Mouse (Mus musculus) intestine, embryonic 16.5 days (tissue): ENCODE data around the gene Cped1. TPM values are rescaled to one million over a fixed set of nuclear protein-coding genes. Genes with fewer than 3 reads are reported as not detected.
A peak's percentile ranks its signal among the peaks of the same experiment; 100 is the strongest.

Experiments
- ATAC-seq: fragments of 200-750 bp; cut with Nextera tagmentation; 2 replicates; pipeline ENCODE4 v1.8.0; 2017; ENCODE audit warnings: moderate TSS enrichment, moderate library complexity
- H3K27ac ChIP-seq: fragments of 300-500 bp; sonication (generic); 2 replicates; pipeline ENCODE4 v1.5.1; 2014; ENCODE audit warnings: mild to moderate bottlenecking, low read length
- H3K27me3 ChIP-seq: fragments of 300-500 bp; sonication (generic); replicated peaks from 2 replicates; pipeline ENCODE4 v1.6.1; 2014; ENCODE audit warnings: low read length, control low read depth, mixed read lengths; ENCODE audit not compliant: control insufficient read depth, insufficient read depth
- H3K36me3 ChIP-seq: fragments of 300-500 bp; sonication (generic); 2 replicates; pipeline ENCODE4 v1.6.1; 2014; ENCODE audit warnings: low read length, control low read depth; ENCODE audit not compliant: control insufficient read depth, insufficient read depth
- H3K4me1 ChIP-seq: fragments of 300-500 bp; sonication (generic); 2 replicates; pipeline ENCODE4 v1.6.1; 2014; ENCODE audit warnings: low read length, control low read depth, mixed read lengths; ENCODE audit not compliant: control insufficient read depth, insufficient read depth
- H3K4me2 ChIP-seq: fragments of 300-500 bp; sonication (generic); 2 replicates; pipeline ENCODE4 v1.6.1; 2014; ENCODE audit warnings: low read depth, low read length, control low read depth
- H3K4me3 ChIP-seq: fragments of 300-500 bp; sonication (generic); 2 replicates; pipeline ENCODE4 v1.5.1; 2014; ENCODE audit warnings: mild to moderate bottlenecking, low read length
- H3K9ac ChIP-seq: fragments of 300-500 bp; sonication (generic); 2 replicates; pipeline ENCODE4 v1.6.1; 2014; ENCODE audit warnings: low read depth, low read length
- H3K9me3 ChIP-seq: fragments of 300-500 bp; sonication (generic); 2 replicates; pipeline ENCODE4 v1.6.1; 2016; ENCODE audit warnings: low read length, control low read depth; ENCODE audit not compliant: control insufficient read depth
- WGBS: fragments of 180-500 bp; shearing (Covaris S2); extraction: QIAGEN DNeasy Blood & Tissue Kit; methylation state at CpG from one replicate; pipeline ENCODE4 v1.1.7; 2014; 5-methylcytosine and 5-hydroxymethylcytosine counted together
- polyA plus RNA-seq: library from polyadenylated mRNA; unstranded; fragments of >200 nt; fragmentation: Nextera tagmentation; extraction: Ambion mirVana; gene quantifications from 2 replicates; pipeline ENCODE4 v1.2.1, GENCODE M21; 2015

Cped1 gene
- polyA plus RNA-seq, 1 experiment from 2014 or later: 17.6 TPM

DNA sequence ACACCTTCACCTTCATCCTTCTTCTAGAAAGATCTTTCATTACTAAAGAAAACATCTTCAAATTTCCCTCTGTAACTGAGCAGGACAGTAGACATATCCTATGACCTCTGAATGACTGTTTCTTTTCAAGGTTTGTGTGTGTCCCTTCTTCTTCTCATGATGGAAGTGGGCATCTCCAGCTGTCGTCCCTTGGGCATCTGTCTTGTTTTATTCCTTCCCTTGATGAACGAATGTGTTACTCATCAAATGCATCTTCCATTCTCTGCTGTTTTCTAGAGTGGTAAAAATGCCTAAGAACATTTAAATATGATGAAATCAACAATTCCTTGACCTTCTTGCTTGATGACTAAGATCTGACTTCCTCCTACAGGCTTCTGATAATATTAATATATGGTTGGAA is 7.4 kb downstream of the Cped1 start:
- Histone ChIP-seq H3K4me2 (no peak overlapping the region), H3K4me1 (peaks cover under 1% of the 10 kb centered on the region; the same call in 1 of the 2 replicates), H3K36me3 (no peaks in the 10 kb centered on the region), H3K27me3 (no peaks in the 10 kb centered on the region), H3K4me3 (no peak overlapping the region), H3K9me3 (no peaks in the 10 kb centered on the region), H3K9ac (no peak overlapping the region), H3K27ac (no peak overlapping the region)
- ATAC-seq: no peak
- 82% methylated on average over 2 of the region's 2 CpGs for WGBS

DNA sequence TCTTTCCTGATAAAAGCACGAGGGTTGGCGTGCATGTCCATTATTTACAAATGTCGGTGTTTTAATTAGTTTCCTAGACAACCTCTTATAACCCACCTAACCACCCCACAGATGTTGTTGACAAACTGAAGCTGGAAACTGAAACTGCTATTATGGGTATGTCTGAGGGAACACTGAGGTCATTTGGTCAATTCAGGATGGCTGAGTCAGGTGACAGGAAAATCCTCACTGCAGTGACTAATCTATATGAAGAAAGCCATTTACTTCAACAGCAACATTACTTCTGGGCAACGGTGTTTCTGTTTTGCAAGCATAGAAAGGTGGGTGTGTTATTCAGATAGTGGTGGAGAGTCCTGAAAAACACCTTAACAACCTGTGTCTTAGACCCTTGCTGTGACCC is 12.4 kb downstream of the Cped1 start:
- peak; percentile 18; the same call in 1 of the 2 replicates for ATAC-seq
- Histone ChIP-seq H3K27me3 (no peaks in the 10 kb centered on the region), H3K4me1 (peaks cover 20% of the 10 kb centered on the region), H3K9ac (no peak overlapping the region), H3K9me3 (no peaks in the 10 kb centered on the region), H3K36me3 (no peaks in the 10 kb centered on the region), H3K27ac (0 out of 2 replicates have a peak overlapping the region, but pooled peaks have one; percentile 12), H3K4me2 (no peak overlapping the region), H3K4me3 (no peak overlapping the region)
- WGBS: 44% methylated on average over 4 of the region's 4 CpGs

DNA sequence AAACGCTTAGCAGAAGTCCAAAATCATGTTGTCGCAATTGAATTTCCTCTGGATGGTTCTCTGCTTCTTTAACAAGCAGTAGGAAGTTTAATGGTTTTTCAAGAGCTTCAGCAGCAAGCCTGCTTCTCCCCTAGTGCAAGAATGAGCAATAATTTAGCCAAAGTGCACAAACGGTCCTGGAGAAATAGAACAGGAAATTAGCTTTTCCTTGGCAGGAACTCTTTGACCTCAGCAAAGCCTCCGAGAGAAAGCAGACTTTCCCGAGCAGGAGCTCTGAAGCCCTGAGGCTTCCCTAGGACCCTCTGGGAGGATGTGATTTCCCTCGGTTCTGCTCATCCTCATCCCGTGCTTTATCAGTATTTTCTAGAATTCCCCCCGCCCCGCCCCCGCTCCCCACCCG is 13.3 kb downstream of the Cped1 start:
- ATAC-seq: no peak
- 21% methylated on average over 11 of the region's 11 CpGs for WGBS
- H3K36me3 ChIP-seq: no peaks in the 10 kb centered on the region

DNA sequence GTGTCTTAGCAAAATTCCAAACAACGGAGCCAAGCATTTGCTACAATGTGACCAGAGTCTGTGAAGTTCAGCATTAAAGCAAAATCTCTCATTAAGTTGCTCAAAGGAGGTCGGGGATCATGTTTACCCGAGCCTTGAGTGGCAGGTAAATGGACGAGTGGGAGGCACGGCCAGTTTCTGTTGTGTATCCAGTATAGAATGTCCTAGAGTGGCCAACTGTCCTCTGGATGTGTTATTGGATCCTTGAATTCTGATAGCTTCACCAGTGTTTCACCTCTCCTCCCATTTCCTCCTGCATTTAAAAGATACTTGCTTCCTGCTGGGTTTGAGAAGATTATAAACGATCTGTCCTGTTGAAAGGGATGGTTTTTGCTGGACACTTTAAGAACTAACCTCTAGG is 14.4 kb downstream of the Cped1 start:
- Histone ChIP-seq H3K27ac (no peak overlapping the region), H3K36me3 (no peaks in the 10 kb centered on the region), H3K27me3 (no peaks in the 10 kb centered on the region), H3K9me3 (no peaks in the 10 kb centered on the region), H3K9ac (no peak overlapping the region), H3K4me3 (no peak overlapping the region), H3K4me2 (no peak overlapping the region), H3K4me1 (peaks cover 20% of the 10 kb centered on the region)
- ATAC-seq: no peak
- 45% methylated on average over 6 of the region's 6 CpGs for WGBS

More for the DNA sequence above, 13.3 kb downstream of the Cped1 start:
- no peaks in the 10 kb centered on the region for H3K9me3 ChIP-seq
- H3K27me3 ChIP-seq: no peaks in the 10 kb centered on the region
- peak overlapping the region; percentile 12; the same call in 1 of the 2 replicates for H3K27ac ChIP-seq
- H3K9ac ChIP-seq: no peak overlapping the region
- peak overlapping the region; percentile 28; the same call in 1 of the 2 replicates for H3K4me2 ChIP-seq
- H3K4me1 ChIP-seq: peaks cover 20% of the 10 kb centered on the region
- no peak overlapping the region for H3K4me3 ChIP-seq

DNA sequence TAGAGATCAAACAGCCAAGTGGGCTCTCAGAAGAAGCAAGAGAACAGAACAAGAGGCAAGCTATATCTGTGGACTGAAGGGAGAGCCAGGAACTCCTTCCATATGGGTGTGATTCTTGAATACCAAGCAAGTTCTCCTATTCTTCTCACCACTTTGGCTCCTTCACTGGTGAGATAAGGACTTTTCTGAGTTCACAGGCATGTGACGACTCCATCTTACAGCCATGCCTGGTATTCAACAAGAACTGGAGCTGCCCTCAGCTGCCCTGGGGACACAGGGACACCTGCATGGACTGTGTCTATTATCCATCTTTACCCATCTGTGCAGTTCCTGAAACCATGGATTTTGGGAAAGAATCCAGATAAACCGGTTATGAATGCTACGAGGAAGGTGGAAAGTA is 15.2 kb downstream of the Cped1 start:
- Histone ChIP-seq H3K36me3 (no peaks in the 10 kb centered on the region), H3K4me1 (peaks cover 20% of the 10 kb centered on the region), H3K9ac (no peak overlapping the region), H3K9me3 (no peaks in the 10 kb centered on the region), H3K4me3 (no peak overlapping the region), H3K27me3 (no peaks in the 10 kb centered on the region), H3K27ac (no peak overlapping the region), H3K4me2 (no peak overlapping the region)
- ATAC-seq: no peak
- 81% methylated on average over 3 of the region's 3 CpGs for WGBS

DNA sequence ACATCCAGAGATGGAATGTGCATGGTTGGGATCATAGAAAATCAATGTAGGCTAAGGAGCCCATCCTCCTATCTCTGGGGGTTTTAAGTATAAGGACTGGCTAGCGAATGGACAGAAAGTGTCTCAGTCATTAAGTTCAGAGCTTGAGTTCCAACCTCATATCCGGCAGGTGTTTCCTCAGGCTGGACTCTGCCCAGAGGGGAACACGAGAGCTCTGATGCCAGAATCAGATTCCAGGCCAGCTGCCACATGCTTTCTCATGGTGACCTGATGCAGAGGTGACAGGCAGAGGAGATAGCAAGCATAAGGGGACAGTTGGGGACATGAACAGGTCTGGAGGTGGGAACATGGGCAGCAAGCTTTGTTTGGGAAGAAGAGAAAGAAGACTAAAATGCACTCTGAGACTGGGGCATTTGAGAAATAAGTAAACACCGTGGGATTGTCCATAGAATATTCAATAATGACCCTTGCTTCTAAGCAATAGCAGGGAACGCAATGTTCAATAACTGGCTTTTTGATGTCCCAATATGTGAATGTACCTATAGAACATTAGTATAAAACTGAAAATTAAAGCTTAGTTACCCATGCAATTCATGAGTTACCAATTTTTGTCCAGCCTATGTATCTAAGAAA is 15.7 kb downstream of the Cped1 start:
- Histone ChIP-seq H3K9ac (no peak overlapping the region), H3K4me2 (no peak overlapping the region), H3K4me3 (no peak overlapping the region), H3K27ac (no peak overlapping the region), H3K27me3 (no peaks in the 10 kb centered on the region), H3K9me3 (no peaks in the 10 kb centered on the region), H3K36me3 (no peaks in the 10 kb centered on the region), H3K4me1 (peaks cover 20% of the 10 kb centered on the region)
- no peak for ATAC-seq
- WGBS: 82% methylated on average over 5 of the region's 5 CpGs

DNA sequence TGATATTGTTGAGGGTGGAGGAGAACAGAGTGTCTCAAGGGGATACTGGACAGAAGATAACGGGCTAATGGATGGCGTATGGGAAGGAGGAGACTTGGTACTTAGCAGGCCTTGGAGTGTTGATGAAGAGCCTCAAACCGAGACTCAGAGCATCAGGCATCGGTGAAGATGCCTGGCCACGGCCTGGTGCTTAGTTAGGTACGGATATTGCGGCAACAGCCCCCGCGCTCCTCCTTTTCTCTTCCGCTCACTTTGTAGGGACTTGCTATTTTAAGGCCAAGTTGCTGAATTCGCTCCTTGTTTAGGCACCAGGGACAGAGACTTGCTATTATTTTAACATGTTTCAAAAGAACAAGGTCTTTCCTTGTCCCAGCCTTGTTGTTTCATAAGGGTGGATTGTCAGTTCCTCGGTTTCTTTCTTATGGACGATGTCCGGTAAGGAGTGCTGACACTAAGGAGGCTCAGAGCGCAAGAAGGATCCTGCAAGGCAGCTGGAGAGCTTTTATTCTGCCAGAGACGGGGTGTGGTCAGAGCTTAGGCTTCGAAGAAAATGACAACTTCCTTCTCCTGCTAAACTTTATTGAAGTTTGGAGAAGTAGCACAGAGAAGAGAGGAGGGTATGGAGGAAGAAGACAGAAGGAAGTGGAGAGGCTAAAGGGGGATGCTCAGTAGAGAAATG is 16.9 kb downstream of the Cped1 start:
- WGBS: 56% methylated on average over 17 of the region's 17 CpGs
- H3K4me1 ChIP-seq: peaks cover 20% of the 10 kb centered on the region
- ATAC-seq: peak; percentile 35; the same call in 1 of the 2 replicates
- H3K9ac ChIP-seq: no peak overlapping the region
- H3K36me3 ChIP-seq: no peaks in the 10 kb centered on the region
- peak overlapping the region; percentile 76 for H3K27ac ChIP-seq
- H3K9me3 ChIP-seq: no peaks in the 10 kb centered on the region
- no peak overlapping the region for H3K4me3 ChIP-seq
- no peaks in the 10 kb centered on the region for H3K27me3 ChIP-seq
- no peak overlapping the region; the same call in 1 of the 2 replicates for H3K4me2 ChIP-seq

DNA sequence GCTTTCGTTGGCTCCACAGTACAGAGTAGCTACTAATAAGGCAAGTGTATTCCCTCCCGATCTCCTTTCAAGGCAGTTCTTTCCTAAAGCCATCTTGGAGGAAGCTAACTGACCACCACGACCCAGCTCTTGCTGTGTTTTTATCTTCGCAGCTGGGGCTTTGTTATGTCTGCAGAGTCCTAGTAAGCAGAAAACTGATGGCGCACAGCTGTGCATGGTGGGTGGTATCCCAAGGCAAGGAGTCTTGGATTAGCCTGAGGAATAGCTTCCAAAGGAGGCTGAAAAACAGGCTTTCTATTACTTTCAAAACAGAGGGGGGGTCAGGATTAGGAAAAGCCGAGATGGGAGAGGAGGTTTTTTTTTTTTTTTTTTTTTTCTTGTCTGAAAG is 17.5 kb downstream of the Cped1 start:
- 26% methylated on average over 6 of the region's 6 CpGs for WGBS
- no peak overlapping the region for H3K9ac ChIP-seq

DNA sequence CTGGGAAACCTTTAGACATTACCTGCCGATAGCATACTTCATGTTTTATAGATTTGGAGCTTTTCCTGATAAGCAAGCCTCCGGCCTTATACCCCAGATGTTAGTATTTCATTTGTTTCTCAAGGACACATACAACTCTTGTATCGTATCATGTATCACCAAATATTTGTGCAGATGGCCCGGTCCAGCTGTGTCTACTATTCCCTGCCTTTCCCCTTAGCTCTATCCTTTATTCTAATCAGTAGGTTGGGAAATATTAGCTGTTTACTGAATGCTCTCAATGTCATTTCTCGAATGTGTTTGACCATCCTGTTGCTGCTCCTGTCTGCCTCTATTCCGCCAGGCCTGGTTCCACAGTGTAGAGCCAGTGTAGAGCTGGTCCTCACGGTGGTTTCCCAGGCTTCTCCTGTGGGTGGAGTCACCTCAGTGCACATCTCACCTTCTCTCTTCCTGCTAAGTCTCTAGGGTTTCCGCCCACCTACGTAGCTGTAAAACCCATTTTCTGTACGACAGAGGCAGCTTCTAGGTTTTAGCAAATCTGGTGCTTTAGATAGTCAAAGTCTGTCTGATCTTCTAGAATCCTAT is 18.3 kb downstream of the Cped1 start:
- Histone ChIP-seq H3K27me3 (no peaks in the 10 kb centered on the region), H3K4me2 (no peak overlapping the region), H3K27ac (peak overlapping the region; percentile 67), H3K36me3 (no peaks in the 10 kb centered on the region), H3K9ac (no peak overlapping the region), H3K4me1 (peaks cover 10% of the 10 kb centered on the region), H3K4me3 (no peak overlapping the region), H3K9me3 (no peaks in the 10 kb centered on the region)
- WGBS: 75% methylated on average over 10 of the region's 10 CpGs
- no peak; the same call in 1 of the 2 replicates for ATAC-seq

More for the DNA sequence above, 17.5 kb downstream of the Cped1 start:
- no peaks in the 10 kb centered on the region for H3K36me3 ChIP-seq
- H3K9me3 ChIP-seq: no peaks in the 10 kb centered on the region
- no peaks in the 10 kb centered on the region for H3K27me3 ChIP-seq
- peaks cover 18% of the 10 kb centered on the region for H3K4me1 ChIP-seq
- H3K4me2 ChIP-seq: no peak overlapping the region
- no peak overlapping the region for H3K4me3 ChIP-seq
- ATAC-seq: peak; percentile 88
- H3K27ac ChIP-seq: peak overlapping the region; percentile 76
